In genomic region chrX:158921838-158922450, GRCm38 (mm10) we compare ENCODE assay signal across 8 mouse cellular contexts.
DNase-seq lines count a peak whose midpoint lies in the region; ATAC-seq and TF ChIP-seq lines count a peak whose summit lies in the region.

No protein-coding gene starts in this region.

- no peak for TF ChIP-seq POLR2A in lung, adult 2 months (IDR thresholded peaks at IDR 0.05; ENCODE audit: borderline replicate concordance, extremely low read depth, low read depth, low read length)

- H3K4me2 ChIP-seq in heart, embryonic 12.5 days, result 0 out of 2 replicates have a peak overlapping the region, but pooled peaks have one; percentile 10

- ATAC-seq in heart, embryonic 12.5 days (ENCODE audit: insufficient number of reproducible peaks, low FRiP score), result no peak

- H3K4me3 ChIP-seq in embryonic facial prominence, embryonic 10.5 days, result peak overlapping the region; percentile 16; the same call in 1 of the 2 replicates
- H3K4me3 ChIP-seq in heart, embryonic 12.5 days, result no peak overlapping the region
- H3K4me3 ChIP-seq in lung, adult 2 months (replicated peaks; ENCODE audit: extremely low read depth, low read depth, low read length), result peak overlapping the region; percentile 16

- peaks cover 54% of the 10 kb centered on the region for H3K27me3 ChIP-seq in embryonic facial prominence, embryonic 10.5 days (replicated peaks; ENCODE audit: low read depth, poor library complexity, severe bottlenecking)
- H3K27me3 ChIP-seq in heart, embryonic 12.5 days (replicated peaks), result 0 out of 2 replicates have a peak, but pooled peaks cover 2% of the 10 kb centered on the region

- no peak overlapping the region for H3K27ac ChIP-seq in embryonic facial prominence, embryonic 10.5 days (replicated peaks)
- no peak overlapping the region for H3K27ac ChIP-seq in heart, embryonic 12.5 days (ENCODE audit: poor library complexity, severe bottlenecking)

- DNase-seq in CD8-positive naive resting alpha-beta T cell, adult 2 months (ENCODE audit: low read depth in 2 of 2, low spot score in 2 of 2), result peak; percentile 28 to 54
- DNase-seq in adrenal gland, postnatal 25 days, result peak; percentile 59
- DNase-seq in embryonic facial prominence, embryonic 10.5 days (ENCODE audit: low spot score), result peak; percentile 75
- peak; percentile 21 for DNase-seq in large intestine, adult 2 months (ENCODE audit: low read depth, low spot score)
- DNase-seq in lung, adult 2 months, result peak; percentile 45
- DNase-seq in ovary, postnatal 14 days (ENCODE audit: low spot score), result peak; percentile 42
- DNase-seq in thymus, postnatal 25 days, result peak; percentile 47

- H3K36me3 ChIP-seq in embryonic facial prominence, embryonic 10.5 days (replicated peaks), result no peaks in the 10 kb centered on the region
- H3K36me3 ChIP-seq in heart, embryonic 12.5 days, result no peaks in the 10 kb centered on the region

- TF ChIP-seq CTCF in lung, adult 2 months (IDR thresholded peaks at IDR 0.05; ENCODE audit: insufficient read depth, low read length), result peak; percentile 30; the same call in 1 of the 2 replicates

- no peaks in the 10 kb centered on the region for H3K9me3 ChIP-seq in embryonic facial prominence, embryonic 10.5 days
- no peaks in the 10 kb centered on the region for H3K9me3 ChIP-seq in heart, embryonic 12.5 days (replicated peaks)

- H3K9ac ChIP-seq in heart, embryonic 12.5 days, result no peak overlapping the region

- WGBS in embryonic facial prominence, embryonic 10.5 days, result 29% methylated on average over 14 of the region's 14 CpGs
- 37% methylated on average over 14 of the region's 14 CpGs for WGBS in heart, embryonic 12.5 days
- WGBS in large intestine, adult 2 months, result 25% methylated on average over 14 of the region's 14 CpGs
- 37% methylated on average over 14 of the region's 14 CpGs for WGBS in lung, adult 2 months

- H3K4me1 ChIP-seq in embryonic facial prominence, embryonic 10.5 days, result peaks cover 10% of the 10 kb centered on the region
- H3K4me1 ChIP-seq in heart, embryonic 12.5 days (replicated peaks), result no peaks in the 10 kb centered on the region
- no peaks in the 10 kb centered on the region for H3K4me1 ChIP-seq in lung, adult 2 months (ENCODE audit: control insufficient read depth, insufficient read depth, low read length)

Comparison
In these comparisons a context has a peak if more than half of its experiments do, and no peak if none do; other contexts are left out.
1. DNase-seq: peak in every context shown above with its lines; median percentile 75 in embryonic facial prominence, embryonic 10.5 days; 59 in adrenal gland, postnatal 25 days; 47 in thymus, postnatal 25 days; 45 in lung, adult 2 months; 42 in ovary, postnatal 14 days; 41 in CD8-positive naive resting alpha-beta T cell, adult 2 months; 21 in large intestine, adult 2 months.